Mouse (Mus musculus) CH12.LX (cell line): Measurements from ENCODE around the gene Anapc10.
A peak's percentile ranks its signal among the peaks of the same experiment; 100 is the strongest.

ENCODE experiments used
- CTCF ChIP-seq, 2 experiments: IDR thresholded peaks in 1 of 2; conservative IDR thresholded peaks in 1 of 2; 2 replicates each; pipeline ENCODE4 v1.5.1; 2011 to 2012; ENCODE audit warnings: low read depth in 2 of 2, low read length in 2 of 2, improper control_type of control experiment in 1 of 2, inconsistent platforms in 1 of 2, mild to moderate bottlenecking in 1 of 2, moderate library complexity in 1 of 2
- MEF2A ChIP-seq: IDR thresholded peaks from 2 replicates; pipeline ENCODE4 v1.6.1; 2014; ENCODE audit warnings: low read depth, mild to moderate bottlenecking, inconsistent platforms, low read length, improper control_type of control experiment, borderline replicate concordance
- MYC ChIP-seq: IDR thresholded peaks from 2 replicates; pipeline ENCODE4 v1.6.1; 2011; ENCODE audit warnings: low read depth, mild to moderate bottlenecking, improper control_type of control experiment, low read length
- USF1 ChIP-seq: IDR thresholded peaks from 2 replicates; pipeline ENCODE4 v1.6.1; 2014; ENCODE audit warnings: low read depth, mild to moderate bottlenecking, inconsistent platforms, low read length, improper control_type of control experiment

GRCm38 (mm10) chr8:79724589-79724988, 13.0 kb downstream of the Anapc10 start:
- TF ChIP-seq USF1 (no peak), CTCF (conservative IDR thresholded peaks at IDR 0.05 in 1 of 2, IDR thresholded peaks at IDR 0.05 in 1 of 2; ENCODE audit: low read depth in 2 of 2, low read length in 2 of 2) (peak in 1 of 2 experiments; percentile 20; a peak in 2 of 4 replicates), MYC (no peak), MEF2A (no peak)
